Comparison of ENCODE assay signal across 8 mouse cellular contexts in genomic region chr16:32278396-32278795, GRCm38 (mm10). TPM values are rescaled to one million over a fixed set of nuclear protein-coding genes. Genes with fewer than 3 reads are reported as not detected.
DNase-seq lines count a peak whose midpoint lies in the region; ATAC-seq and TF ChIP-seq lines count a peak whose summit lies in the region.

No protein-coding gene starts in this region.

- 61% methylated on average over 7 of the region's 7 CpGs for WGBS in heart, embryonic 10.5 days
- 51% methylated on average over 7 of the region's 7 CpGs for WGBS in forebrain, postnatal 0 days
- 14% methylated on average over 7 of the region's 7 CpGs for WGBS in macrophage (ENCODE audit: missing documents)

- no peaks in the 10 kb centered on the region for H3K27me3 ChIP-seq in heart, embryonic 10.5 days (ENCODE audit: insufficient read depth, poor library complexity, severe bottlenecking)
- no peaks in the 10 kb centered on the region for H3K27me3 ChIP-seq in forebrain, postnatal 0 days (ENCODE audit: insufficient read depth, low read length)

- H3K9ac ChIP-seq in forebrain, postnatal 0 days = peak overlapping the region; percentile 79

- peak overlapping the region; percentile 45 for H3K4me2 ChIP-seq in forebrain, postnatal 0 days (ENCODE audit: low read depth)

- DNase-seq in heart, embryonic 10.5 days (ENCODE audit: low spot score) = no peak
- no peak for DNase-seq in heart, postnatal 14 days
- peak; percentile 16 for DNase-seq in CD4-positive helper T cell, adult 2 months (ENCODE audit: low read depth, low spot score)
- DNase-seq in forebrain, postnatal 0 days = no peak
- no peak for DNase-seq in Muller cell, postnatal 12 days (ENCODE audit: inconsistent ontology term)
- no peak for DNase-seq in ovary, adult 18-20 months (ENCODE audit: low spot score)
- DNase-seq in left cerebral cortex, adult 18-20 months (ENCODE audit: low spot score in 2 of 2) = no peak

- intact Hi-C loops in heart, postnatal 14 days (cut with DNase I) = loop anchor here (10.0 kb wide), 1 partner anchor 186 kb away; no protein-coding TSS in a partner anchor

- H3K4me3 ChIP-seq in heart, embryonic 10.5 days = peak overlapping the region; percentile 95
- peak overlapping the region; percentile 87 for H3K4me3 ChIP-seq in forebrain, postnatal 0 days (ENCODE audit: low read depth, low read length)
- H3K4me3 ChIP-seq in macrophage (ENCODE audit: inconsistent target) = peak overlapping the region; percentile 88

- peak overlapping the region; percentile 99 for H3K27ac ChIP-seq in heart, embryonic 10.5 days
- peak overlapping the region; percentile 93; the same call in 1 of the 2 replicates for H3K27ac ChIP-seq in forebrain, postnatal 0 days (ENCODE audit: low read depth, low read length)
- H3K27ac ChIP-seq in macrophage = peak overlapping the region; percentile 77

- peaks cover 31% of the 10 kb centered on the region for H3K36me3 ChIP-seq in heart, embryonic 10.5 days
- H3K36me3 ChIP-seq in forebrain, postnatal 0 days (ENCODE audit: insufficient read depth) = no peaks in the 10 kb centered on the region
- 0 out of 2 replicates have a peak, but pooled peaks cover 3% of the 10 kb centered on the region for H3K36me3 ChIP-seq in macrophage (ENCODE audit: inconsistent target)

- ATAC-seq in forebrain, postnatal 0 days = no peak

- no peak for TF ChIP-seq CTCF in forebrain, postnatal 0 days (IDR thresholded peaks at IDR 0.05; ENCODE audit: low read depth)

- peaks cover 7% of the 10 kb centered on the region; the same call in 1 of the 2 replicates for H3K9me3 ChIP-seq in heart, embryonic 10.5 days
- H3K9me3 ChIP-seq in forebrain, postnatal 0 days (ENCODE audit: low read length) = no peaks in the 10 kb centered on the region

- H3K4me1 ChIP-seq in heart, embryonic 10.5 days = peaks cover 5% of the 10 kb centered on the region; the same call in 1 of the 2 replicates
- 0 out of 2 replicates have a peak, but pooled peaks cover 4% of the 10 kb centered on the region for H3K4me1 ChIP-seq in forebrain, postnatal 0 days (ENCODE audit: insufficient read depth)

- H3K79me2 ChIP-seq in macrophage (ENCODE audit: inconsistent target) = peaks cover 55% of the 10 kb centered on the region

RNA-seq across cellular contexts. Expression of gene Rnf168, which starts 1.1 kb away (rescaled TPM):
- polyA plus RNA-seq in heart, embryonic 10.5 days (2016; fragmentation: Nextera tagmentation; extraction: Ambion mirVana) = 22.0 and 24.4 TPM in 2 replicates
- 10 to 100 TPM; 15.2 to 15.7 TPM for total RNA-seq in heart, postnatal 14 days (2021)
- 38.6 and 39.1 TPM in 2 replicates for total RNA-seq in forebrain, postnatal 0 days (2014; rRNA removed)
- polyA plus RNA-seq in forebrain, postnatal 0 days (2015; fragmentation: Nextera tagmentation; extraction: Ambion mirVana) = 18.6 and 26.1 TPM in 2 replicates
- total RNA-seq in macrophage (2018; cell fraction: chromatin; rRNA removed) = 10 to 100 TPM in 22 of 26 experiments, 1 to 10 TPM in 4; 4.7 to 44.8 (median 20.6) TPM
- total RNA-seq in macrophage (2018; cell fraction: cytosol; rRNA removed) = 10 to 100 TPM in 21 of 26 experiments, 1 to 10 TPM in 5; 6.7 to 18.9 (median 14.9) TPM
- total RNA-seq in macrophage (2018; cell fraction: nucleus; rRNA removed) = 10 to 100 TPM in 22 of 26 experiments, 1 to 10 TPM in 4; 7.8 to 43.7 (median 16.6) TPM
- polyA plus RNA-seq in macrophage (2018) = 12.1 to 18.7 TPM (median 16.1 TPM) in 3 replicates
- 10 to 100 TPM; 26.9 to 27.3 TPM for total RNA-seq in left cerebral cortex, adult 18-20 months (2021)

RNA-seq across cellular contexts. Expression of gene Smco1, which starts 7.1 kb away (rescaled TPM):
- 0.14 TPM in 1 of 2 replicates, not detected in the other for polyA plus RNA-seq in heart, embryonic 10.5 days (2016; fragmentation: Nextera tagmentation; extraction: Ambion mirVana)
- total RNA-seq in heart, postnatal 14 days (2021) = 10 to 100 TPM; 19.6 to 23.1 TPM
- not detected in 2 replicates for total RNA-seq in forebrain, postnatal 0 days (2014; rRNA removed)
- polyA plus RNA-seq in forebrain, postnatal 0 days (2015; fragmentation: Nextera tagmentation; extraction: Ambion mirVana) = not detected in 2 replicates
- total RNA-seq in macrophage (2018; cell fraction: chromatin; rRNA removed) = under 1 TPM in 1 of 26 experiments, not detected in 25; 0.42 TPM
- under 1 TPM in 1 of 26 experiments, not detected in 25; 0.11 TPM for total RNA-seq in macrophage (2018; cell fraction: cytosol; rRNA removed)
- under 1 TPM in 1 of 26 experiments, not detected in 25; 0.48 TPM for total RNA-seq in macrophage (2018; cell fraction: nucleus; rRNA removed)
- polyA plus RNA-seq in macrophage (2018) = not detected in 3 replicates
- under 1 TPM; 0.23 to 0.35 TPM for total RNA-seq in left cerebral cortex, adult 18-20 months (2021)

RNA-seq across cellular contexts. Expression of gene Wdr53, which starts 31.4 kb away (rescaled TPM):
- polyA plus RNA-seq in heart, embryonic 10.5 days (2016; fragmentation: Nextera tagmentation; extraction: Ambion mirVana) = 11.6 and 14.8 TPM in 2 replicates
- total RNA-seq in heart, postnatal 14 days (2021) = 1 to 10 TPM; 6.8 to 7.6 TPM
- 18.0 and 21.2 TPM in 2 replicates for total RNA-seq in forebrain, postnatal 0 days (2014; rRNA removed)
- 11.5 and 12.8 TPM in 2 replicates for polyA plus RNA-seq in forebrain, postnatal 0 days (2015; fragmentation: Nextera tagmentation; extraction: Ambion mirVana)
- 10 to 100 TPM in 19 of 26 experiments, 1 to 10 TPM in 7; 5.2 to 29.7 (median 14.5) TPM for total RNA-seq in macrophage (2018; cell fraction: chromatin; rRNA removed)
- total RNA-seq in macrophage (2018; cell fraction: cytosol; rRNA removed) = 10 to 100 TPM in 23 of 26 experiments, 1 to 10 TPM in 3; 9.4 to 21.4 (median 17.3) TPM
- 10 to 100 TPM in 21 of 26 experiments, 1 to 10 TPM in 5; 6.4 to 33.6 (median 13.4) TPM for total RNA-seq in macrophage (2018; cell fraction: nucleus; rRNA removed)
- 14.7 to 20.5 TPM (median 18.9 TPM) in 3 replicates for polyA plus RNA-seq in macrophage (2018)
- 10 to 100 TPM; 12.4 to 12.5 TPM for total RNA-seq in left cerebral cortex, adult 18-20 months (2021)

RNA-seq across cellular contexts. Expression of gene Fbxo45, which starts 31.4 kb away (rescaled TPM):
- polyA plus RNA-seq in heart, embryonic 10.5 days (2016; fragmentation: Nextera tagmentation; extraction: Ambion mirVana) = 8.6 and 11.1 TPM in 2 replicates
- 10 to 100 TPM; 12.9 to 13.3 TPM for total RNA-seq in heart, postnatal 14 days (2021)
- total RNA-seq in forebrain, postnatal 0 days (2014; rRNA removed) = 45.2 and 51.0 TPM in 2 replicates
- 13.5 and 16.7 TPM in 2 replicates for polyA plus RNA-seq in forebrain, postnatal 0 days (2015; fragmentation: Nextera tagmentation; extraction: Ambion mirVana)
- total RNA-seq in macrophage (2018; cell fraction: chromatin; rRNA removed) = 10 to 100 TPM in 5 of 26 experiments, 1 to 10 TPM in 21; 3.2 to 12.7 (median 6.9) TPM
- total RNA-seq in macrophage (2018; cell fraction: cytosol; rRNA removed) = 10 to 100 TPM in 10 of 26 experiments, 1 to 10 TPM in 16; 6.0 to 12.6 (median 9.0) TPM
- 10 to 100 TPM in 13 of 26 experiments, 1 to 10 TPM in 13; 5.3 to 21.4 (median 10.1) TPM for total RNA-seq in macrophage (2018; cell fraction: nucleus; rRNA removed)
- 7.9 to 11.3 TPM (median 8.2 TPM) in 3 replicates for polyA plus RNA-seq in macrophage (2018)
- total RNA-seq in left cerebral cortex, adult 18-20 months (2021) = 10 to 100 TPM; 44.8 to 50.3 TPM

RNA-seq across cellular contexts. Expression of gene Ubxn7, which starts 53.7 kb away (rescaled TPM):
- polyA plus RNA-seq in heart, embryonic 10.5 days (2016; fragmentation: Nextera tagmentation; extraction: Ambion mirVana) = 21.1 and 22.3 TPM in 2 replicates
- 10 to 100 TPM; 35.4 to 39.2 TPM for total RNA-seq in heart, postnatal 14 days (2021)
- total RNA-seq in forebrain, postnatal 0 days (2014; rRNA removed) = 35.9 and 42.5 TPM in 2 replicates
- 6.6 and 10.5 TPM in 2 replicates for polyA plus RNA-seq in forebrain, postnatal 0 days (2015; fragmentation: Nextera tagmentation; extraction: Ambion mirVana)
- total RNA-seq in macrophage (2018; cell fraction: chromatin; rRNA removed) = 10 to 100 TPM in 22 of 26 experiments, 1 to 10 TPM in 4; 3.3 to 63.9 (median 28.4) TPM
- total RNA-seq in macrophage (2018; cell fraction: cytosol; rRNA removed) = 10 to 100 TPM in 11 of 26 experiments, 1 to 10 TPM in 15; 5.8 to 14.5 (median 8.5) TPM
- total RNA-seq in macrophage (2018; cell fraction: nucleus; rRNA removed) = 10 to 100 TPM in 22 of 26 experiments, 1 to 10 TPM in 4; 5.3 to 47.8 (median 17.3) TPM
- polyA plus RNA-seq in macrophage (2018) = 3.9 to 6.0 TPM (median 4.0 TPM) in 3 replicates
- 10 to 100 TPM; 48.1 to 51.9 TPM for total RNA-seq in left cerebral cortex, adult 18-20 months (2021)

Comparison
In these comparisons a context has a peak if more than half of its experiments do, and no peak if none do; other contexts are left out.
1. RNA of gene Smco1, which starts 7.1 kb away (total RNA-seq): 19.6 to 23.1 TPM in heart, postnatal 14 days; 0.23 to 0.35 TPM in left cerebral cortex, adult 18-20 months and not detected in forebrain, postnatal 0 days; every median in the first group is over 10 times any median in the second.
2. Peak in every context shown above with its lines, with median percentiles within 50 percentile points of each other: H3K27ac ChIP-seq and H3K4me3 ChIP-seq.